Mouse (Mus musculus) hindbrain, embryonic 12.5 days (tissue): ENCODE measurements around the gene Exoc2. TPM values are rescaled to one million over a fixed set of nuclear protein-coding genes. Genes with fewer than 3 reads are reported as not detected.

Source experiments
- ATAC-seq: fragments of 200-750 bp; cut with Nextera tagmentation; 2 replicates; pipeline ENCODE4 v1.8.0; 2017; ENCODE audit warnings: moderate TSS enrichment; ENCODE audit not compliant: low FRiP score
- H3K27ac ChIP-seq: fragments of 300-500 bp; sonication (generic); 2 replicates; pipeline ENCODE4 v1.5.1; 2016; ENCODE audit warnings: mild to moderate bottlenecking
- H3K27me3 ChIP-seq: fragments of 300-500 bp; sonication (generic); 2 replicates; pipeline ENCODE4 v1.6.1; 2016; ENCODE audit warnings: mild to moderate bottlenecking
- H3K36me3 ChIP-seq: fragments of 300-500 bp; sonication (generic); 2 replicates; pipeline ENCODE4 v1.6.1; 2016; ENCODE audit warnings: mild to moderate bottlenecking
- H3K4me1 ChIP-seq: fragments of 300-500 bp; sonication (generic); 2 replicates; pipeline ENCODE4 v1.6.1; 2016
- H3K4me2 ChIP-seq: fragments of 300-500 bp; sonication (generic); replicated peaks from 2 replicates; pipeline ENCODE4 v1.6.1; 2016; ENCODE audit warnings: mild to moderate bottlenecking
- H3K4me3 ChIP-seq: fragments of 300-500 bp; sonication (generic); 2 replicates; pipeline ENCODE4 v1.5.1; 2016; ENCODE audit warnings: mild to moderate bottlenecking
- H3K9ac ChIP-seq: fragments of 300-500 bp; sonication (generic); 2 replicates; pipeline ENCODE4 v1.6.1; 2016; ENCODE audit warnings: mild to moderate bottlenecking, moderate library complexity
- H3K9me3 ChIP-seq: fragments of 300-500 bp; sonication (generic); replicated peaks from 2 replicates; pipeline ENCODE4 v1.6.1; 2016; ENCODE audit warnings: mild to moderate bottlenecking
- WGBS: fragments of 180-500 bp; shearing (Covaris S2); methylation state at CpG from one replicate; pipeline ENCODE4 v1.1.7; 2016; 5-methylcytosine and 5-hydroxymethylcytosine counted together
- polyA plus RNA-seq: library from polyadenylated mRNA; unstranded; fragments of >200 nt; fragmentation: Nextera tagmentation; extraction: Ambion mirVana; gene quantifications from 2 replicates; pipeline ENCODE4 v1.2.1, GENCODE M21; 2016

Exoc2 gene
- polyA plus RNA-seq: 45.8 and 52.6 TPM in 2 replicates

- Histone ChIP-seq H3K27me3 (no peaks in the 10 kb centered on the region), H3K36me3 (no peaks in the 10 kb centered on the region), H3K9me3 (no peaks in the 10 kb centered on the region), H3K4me3 (peak within 1 kb of the TSS; percentile 82), H3K4me2 (peak within 1 kb of the TSS; percentile 59), H3K27ac (peak within 1 kb of the TSS; percentile 83), H3K9ac (peak within 1 kb of the TSS; percentile 87), H3K4me1 (0 out of 2 replicates have a peak, but pooled peaks cover 5% of the 10 kb centered on the region)
- WGBS: 1% methylated on average over 54 of the region's 54 CpGs
- ATAC-seq: peak; percentile 98
Observed at GRCm38 (mm10) chr13:30973501-30974246, at the start of gene Exoc2, which contains the start of gene Gm5447. Gene Exoc2 (minus strand): TSS chr13:30974093. Gene Gm5447 (plus strand): TSS chr13:30974204.

- ATAC-seq: no peak
- no peak overlapping the region for H3K27ac ChIP-seq
- no peaks in the 10 kb centered on the region for H3K27me3 ChIP-seq
- 75% methylated on average over 3 of the region's 3 CpGs for WGBS
- H3K9ac ChIP-seq: no peak overlapping the region
- no peaks in the 10 kb centered on the region for H3K9me3 ChIP-seq
- no peaks in the 10 kb centered on the region for H3K4me1 ChIP-seq
- no peaks in the 10 kb centered on the region for H3K36me3 ChIP-seq
- H3K4me3 ChIP-seq: no peak overlapping the region
- no peak overlapping the region for H3K4me2 ChIP-seq
Observed at GRCm38 (mm10) chr13:31023664-31024063, 49.8 kb upstream of the Exoc2 start.

- no peak overlapping the region for H3K4me2 ChIP-seq
- H3K27ac ChIP-seq: no peak overlapping the region
- no peak for ATAC-seq
- no peak overlapping the region for H3K9ac ChIP-seq
- 71% methylated on average over 6 of the region's 6 CpGs for WGBS
- no peaks in the 10 kb centered on the region for H3K27me3 ChIP-seq
- no peak overlapping the region for H3K4me3 ChIP-seq
- no peaks in the 10 kb centered on the region for H3K9me3 ChIP-seq
- no peaks in the 10 kb centered on the region for H3K4me1 ChIP-seq
- no peaks in the 10 kb centered on the region for H3K36me3 ChIP-seq
Observed at GRCm38 (mm10) chr13:31021927-31022326, 48.0 kb upstream of the Exoc2 start.

GRCm38 (mm10) chr13:31021514-31021913, 47.6 kb upstream of the Exoc2 start:
- no peak overlapping the region for H3K4me3 ChIP-seq
- 68% methylated on average over 4 of the region's 4 CpGs for WGBS
- no peaks in the 10 kb centered on the region for H3K4me1 ChIP-seq
- no peak overlapping the region for H3K9ac ChIP-seq
- no peaks in the 10 kb centered on the region for H3K36me3 ChIP-seq
- no peak overlapping the region for H3K4me2 ChIP-seq
- H3K27me3 ChIP-seq: no peaks in the 10 kb centered on the region
- no peaks in the 10 kb centered on the region for H3K9me3 ChIP-seq
- no peak overlapping the region for H3K27ac ChIP-seq
- no peak for ATAC-seq

GRCm38 (mm10) chr13:31017545-31017944, 43.7 kb upstream of the Exoc2 start:
- ATAC-seq: no peak
- H3K9me3 ChIP-seq: no peaks in the 10 kb centered on the region
- no peak overlapping the region for H3K4me2 ChIP-seq
- H3K4me1 ChIP-seq: no peaks in the 10 kb centered on the region
- H3K9ac ChIP-seq: no peak overlapping the region
- H3K27me3 ChIP-seq: no peaks in the 10 kb centered on the region
- no peaks in the 10 kb centered on the region for H3K36me3 ChIP-seq
- WGBS: 92% methylated on average over 3 of the region's 3 CpGs
- no peak overlapping the region for H3K4me3 ChIP-seq
- no peak overlapping the region for H3K27ac ChIP-seq

GRCm38 (mm10) chr13:31004995-31005394, 31.1 kb upstream of the Exoc2 start:
- WGBS: 75% methylated on average over 4 of the region's 4 CpGs
- Histone ChIP-seq H3K4me2 (no peak overlapping the region), H3K4me3 (no peak overlapping the region), H3K27me3 (no peaks in the 10 kb centered on the region), H3K27ac (no peak overlapping the region), H3K9me3 (no peaks in the 10 kb centered on the region), H3K4me1 (no peaks in the 10 kb centered on the region), H3K36me3 (no peaks in the 10 kb centered on the region), H3K9ac (no peak overlapping the region)
- no peak for ATAC-seq

- no peak for ATAC-seq
- no peaks in the 10 kb centered on the region for H3K36me3 ChIP-seq
- H3K27ac ChIP-seq: no peak overlapping the region
- H3K4me3 ChIP-seq: no peak overlapping the region
- H3K27me3 ChIP-seq: no peaks in the 10 kb centered on the region
- 59% methylated on average over 12 of the region's 12 CpGs for WGBS
- peak overlapping the region; percentile 19; the same call in 1 of the 2 replicates for H3K4me2 ChIP-seq
- no peak overlapping the region for H3K9ac ChIP-seq
- no peaks in the 10 kb centered on the region for H3K4me1 ChIP-seq
- no peaks in the 10 kb centered on the region for H3K9me3 ChIP-seq
Observed at GRCm38 (mm10) chr13:31004458-31004857, 30.6 kb upstream of the Exoc2 start.

GRCm38 (mm10) chr13:30999799-31000198, 25.9 kb upstream of the Exoc2 start:
- Histone ChIP-seq H3K9ac (no peak overlapping the region), H3K4me3 (no peak overlapping the region), H3K27ac (no peak overlapping the region), H3K36me3 (no peaks in the 10 kb centered on the region), H3K27me3 (no peaks in the 10 kb centered on the region), H3K4me2 (no peak overlapping the region), H3K4me1 (no peaks in the 10 kb centered on the region), H3K9me3 (no peaks in the 10 kb centered on the region)
- WGBS: 86% methylated on average over 6 of the region's 6 CpGs
- ATAC-seq: no peak

- H3K9me3 ChIP-seq: no peaks in the 10 kb centered on the region
- no peak overlapping the region for H3K27ac ChIP-seq
- H3K4me2 ChIP-seq: no peak overlapping the region
- H3K27me3 ChIP-seq: 0 out of 2 replicates have a peak, but pooled peaks cover 4% of the 10 kb centered on the region
- no peaks in the 10 kb centered on the region for H3K4me1 ChIP-seq
- H3K4me3 ChIP-seq: no peak overlapping the region
- ATAC-seq: no peak
- H3K36me3 ChIP-seq: no peaks in the 10 kb centered on the region
- H3K9ac ChIP-seq: no peak overlapping the region
- WGBS: 81% methylated on average over 8 of the region's 8 CpGs
Observed at GRCm38 (mm10) chr13:30997526-30998253, 23.8 kb upstream of the Exoc2 start.

GRCm38 (mm10) chr13:30994249-30994858, 20.5 kb upstream of the Exoc2 start:
- Histone ChIP-seq H3K9ac (no peak overlapping the region), H3K4me2 (no peak overlapping the region), H3K9me3 (no peaks in the 10 kb centered on the region), H3K4me1 (no peaks in the 10 kb centered on the region), H3K36me3 (no peaks in the 10 kb centered on the region), H3K27me3 (0 out of 2 replicates have a peak, but pooled peaks cover 10% of the 10 kb centered on the region), H3K4me3 (no peak overlapping the region), H3K27ac (no peak overlapping the region)
- 74% methylated on average over 6 of the region's 6 CpGs for WGBS
- ATAC-seq: no peak

GRCm38 (mm10) chr13:30993819-30994218, 19.9 kb upstream of the Exoc2 start:
- Histone ChIP-seq H3K36me3 (no peaks in the 10 kb centered on the region), H3K4me1 (no peaks in the 10 kb centered on the region), H3K4me2 (no peak overlapping the region), H3K9me3 (no peaks in the 10 kb centered on the region), H3K4me3 (no peak overlapping the region), H3K9ac (no peak overlapping the region), H3K27me3 (0 out of 2 replicates have a peak, but pooled peaks cover 10% of the 10 kb centered on the region), H3K27ac (no peak overlapping the region)
- WGBS: 32% methylated on average over 3 of the region's 3 CpGs
- no peak for ATAC-seq

- no peak overlapping the region for H3K9ac ChIP-seq
- H3K4me3 ChIP-seq: no peak overlapping the region
- 70% methylated on average over 9 of the region's 9 CpGs for WGBS
- H3K4me1 ChIP-seq: peaks cover 8% of the 10 kb centered on the region
- no peak for ATAC-seq
- no peak overlapping the region for H3K27ac ChIP-seq
- H3K9me3 ChIP-seq: no peaks in the 10 kb centered on the region
- H3K36me3 ChIP-seq: no peaks in the 10 kb centered on the region
- no peak overlapping the region for H3K4me2 ChIP-seq
- peaks cover 32% of the 10 kb centered on the region for H3K27me3 ChIP-seq
Observed at GRCm38 (mm10) chr13:30990233-30990632, 16.3 kb upstream of the Exoc2 start.
